Comparison of ENCODE assay signal across 23 mouse cellular contexts in the genomic region with DNA sequence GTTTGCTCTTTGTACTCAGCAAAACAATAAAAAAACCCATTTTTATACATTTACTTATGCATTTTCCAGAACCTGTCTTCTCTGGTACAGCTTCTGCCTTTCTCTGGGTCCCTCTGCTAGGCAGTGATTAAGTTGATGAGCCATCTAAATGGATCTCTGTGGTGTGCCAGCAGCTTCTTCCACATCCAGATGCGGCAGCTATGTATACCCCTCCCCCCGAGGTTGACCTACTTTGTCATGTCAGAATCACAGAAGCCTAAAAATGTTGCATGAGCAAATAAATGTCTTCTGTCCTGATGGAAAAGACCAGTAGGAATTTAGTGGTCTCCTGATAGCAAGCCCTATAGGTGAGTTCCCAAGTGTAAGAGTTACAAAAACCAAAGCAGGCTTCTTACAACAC.
DNase-seq lines count a peak whose midpoint lies in the region; ATAC-seq and TF ChIP-seq lines count a peak whose summit lies in the region.
"Had no signal": no experiment of that assay in that cellular context is flagged by ENCODE, and none has a peak within 500 bp of the region (broad histone marks: within the 10 kb centered on the region; RNA-seq: fewer than 3 reads in every experiment).

No protein-coding gene starts in this region.

- peak; percentile 53 for DNase-seq in midbrain, postnatal 0 days (ENCODE audit: low spot score)
- no peak for DNase-seq in midbrain, embryonic 14.5 days
- DNase-seq in brain, adult 2 months (ENCODE audit: low read depth, low spot score), result peak; percentile 58
- DNase-seq in retina, embryonic 14.5 days (ENCODE audit: low spot score), result peak; percentile 36
- no peak for DNase-seq in urinary bladder, postnatal 36 days (ENCODE audit: low spot score in 2 of 2)
- no peak for DNase-seq in thymus, postnatal 10 days (ENCODE audit: low spot score in 2 of 2)
- DNase-seq: adrenal gland, adult 8-10 months; adrenal gland, postnatal 25 days; cerebellum, adult 18-20 months; cerebellum, adult 9-10 months; cerebellum, postnatal 14 days; forebrain, postnatal 0 days; gastrocnemius, postnatal 10 days; gastrocnemius, postnatal 36 days; heart, adult 2 months; heart, postnatal 14 days; heart, postnatal 4 days had no signal

- H3K27me3 ChIP-seq in midbrain, postnatal 0 days (ENCODE audit: insufficient read depth, low read length), result no peaks in the 10 kb centered on the region
- H3K27me3 ChIP-seq in midbrain, embryonic 14.5 days (ENCODE audit: control insufficient read depth, insufficient read depth, low read length), result no peaks in the 10 kb centered on the region
- H3K27me3 ChIP-seq: heart, embryonic 13.5 days; hindbrain, embryonic 15.5 days had no signal

- ATAC-seq in midbrain, postnatal 0 days (ENCODE audit: low FRiP score), result no peak
- no peak for ATAC-seq in midbrain, embryonic 14.5 days (ENCODE audit: low FRiP score, low TSS enrichment)
- ATAC-seq: activated CD4-positive, CD25-positive, alpha-beta regulatory T cell, adult 4 months; CD4-positive, CD25-positive, alpha-beta regulatory T cell, adult 4 months; forebrain, embryonic 14.5 days; forebrain, postnatal 0 days had no signal

- no peak overlapping the region for H3K9ac ChIP-seq in midbrain, postnatal 0 days (replicated peaks; ENCODE audit: low read length, poor library complexity, severe bottlenecking)
- H3K9ac ChIP-seq in midbrain, embryonic 14.5 days (replicated peaks; ENCODE audit: low read length), result no peak overlapping the region
- H3K9ac ChIP-seq: forebrain, postnatal 0 days; heart, embryonic 13.5 days; hindbrain, embryonic 15.5 days had no signal

- TF ChIP-seq CTCF in midbrain, postnatal 0 days (IDR thresholded peaks at IDR 0.05), result no peak

- no peak overlapping the region for H3K4me3 ChIP-seq in midbrain, postnatal 0 days (ENCODE audit: low read depth, low read length)
- no peak overlapping the region for H3K4me3 ChIP-seq in midbrain, embryonic 14.5 days (replicated peaks; ENCODE audit: low read depth, low read length)
- H3K4me3 ChIP-seq: heart, adult 2 months; heart, embryonic 10.5 days; heart, embryonic 13.5 days; hindbrain, embryonic 15.5 days had no signal

- H3K36me3 ChIP-seq in midbrain, postnatal 0 days (ENCODE audit: insufficient read depth, low read length), result no peaks in the 10 kb centered on the region
- H3K36me3 ChIP-seq in midbrain, embryonic 14.5 days (ENCODE audit: control insufficient read depth, insufficient read depth, low read length), result no peaks in the 10 kb centered on the region
- H3K36me3 ChIP-seq: heart, embryonic 10.5 days; heart, embryonic 13.5 days; hindbrain, embryonic 15.5 days had no signal

- WGBS in midbrain, postnatal 0 days, result 80% methylated on average over 2 of the region's 2 CpGs
- 90% methylated on average over 2 of the region's 2 CpGs for WGBS in midbrain, embryonic 14.5 days

- H3K27ac ChIP-seq in midbrain, postnatal 0 days (ENCODE audit: low read depth, low read length), result no peak overlapping the region
- H3K27ac ChIP-seq in midbrain, embryonic 14.5 days (replicated peaks; ENCODE audit: low read depth, low read length), result no peak overlapping the region
- H3K27ac ChIP-seq: heart, adult 2 months; heart, embryonic 10.5 days; heart, embryonic 13.5 days; hindbrain, embryonic 15.5 days had no signal

- H3K9me3 ChIP-seq in midbrain, postnatal 0 days (ENCODE audit: low read length), result no peaks in the 10 kb centered on the region
- H3K9me3 ChIP-seq in midbrain, embryonic 14.5 days (ENCODE audit: control insufficient read depth, low read length), result no peaks in the 10 kb centered on the region
- H3K9me3 ChIP-seq: heart, embryonic 10.5 days; hindbrain, embryonic 15.5 days had no signal

- no peak overlapping the region for H3K4me2 ChIP-seq in midbrain, postnatal 0 days (ENCODE audit: low read depth, low read length, poor library complexity, severe bottlenecking)
- no peak overlapping the region for H3K4me2 ChIP-seq in midbrain, embryonic 14.5 days (ENCODE audit: low read length)
- H3K4me2 ChIP-seq: heart, embryonic 13.5 days; hindbrain, embryonic 15.5 days had no signal

- no peaks in the 10 kb centered on the region for H3K4me1 ChIP-seq in midbrain, postnatal 0 days (ENCODE audit: insufficient read depth, low read length)
- H3K4me1 ChIP-seq in midbrain, embryonic 14.5 days (ENCODE audit: control insufficient read depth, insufficient read depth, low read length), result no peaks in the 10 kb centered on the region
- H3K4me1 ChIP-seq: heart, embryonic 10.5 days; heart, embryonic 13.5 days; hindbrain, embryonic 15.5 days had no signal

Comparison
In these comparisons a context has a peak if more than half of its experiments do, and no peak if none do; other contexts are left out.
1. DNase-seq: peak in midbrain, postnatal 0 days (single experiment), brain, adult 2 months (single experiment) and retina, embryonic 14.5 days (single experiment); none in midbrain, embryonic 14.5 days (single experiment), urinary bladder, postnatal 36 days (0 of 2) and thymus, postnatal 10 days (0 of 2).